Mouse (Mus musculus): Measurements from ENCODE around the gene Otc. TPM values are rescaled to one million over a fixed set of nuclear protein-coding genes. Genes with fewer than 3 reads are reported as not detected.
A peak's percentile ranks its signal among the peaks of the same experiment; 100 is the strongest.

The Otc gene
- total RNA-seq (2015; ENCODE audit: low replicate concordance): not detected in 2 replicates
- total RNA-seq (2017; ENCODE audit: low replicate concordance): not detected in 2 replicates

- no peak for ATAC-seq (replicated peaks; ENCODE audit: low FRiP score, poor library complexity, severe bottlenecking)
Observed at GRCm38 (mm10) chrX:10251852-10252504, at the start of gene Otc. Gene Otc (plus strand): TSS chrX:10252305.

GRCm38 (mm10) chrX:10205937-10206336 lies 46.2 kb upstream of the Otc start:
- no peak for ATAC-seq (replicated peaks; ENCODE audit: low FRiP score, poor library complexity, severe bottlenecking)

- 0 out of 2 replicates have a peak, but pooled peaks have one; percentile 19 for ATAC-seq (replicated peaks; ENCODE audit: low FRiP score, poor library complexity, severe bottlenecking)
Observed at GRCm38 (mm10) chrX:10215972-10216371, 36.1 kb upstream of the Otc start.

GRCm38 (mm10) chrX:10216410-10216949 lies 35.6 kb upstream of the Otc start, which contains the start of gene Rpgr:
Gene Rpgr (minus strand): TSS chrX:10216920.
- peak; percentile 99 for ATAC-seq (replicated peaks; ENCODE audit: low FRiP score, poor library complexity, severe bottlenecking)

- ATAC-seq (replicated peaks; ENCODE audit: low FRiP score, poor library complexity, severe bottlenecking): no peak
Observed at GRCm38 (mm10) chrX:10219281-10219680, 32.8 kb upstream of the Otc start.

GRCm38 (mm10) chrX:10233051-10233450 lies 19.1 kb upstream of the Otc start:
- no peak for ATAC-seq (replicated peaks; ENCODE audit: low FRiP score, poor library complexity, severe bottlenecking)

GRCm38 (mm10) chrX:10234617-10235016 lies 17.5 kb upstream of the Otc start:
- ATAC-seq (replicated peaks; ENCODE audit: low FRiP score, poor library complexity, severe bottlenecking): no peak

DNA sequence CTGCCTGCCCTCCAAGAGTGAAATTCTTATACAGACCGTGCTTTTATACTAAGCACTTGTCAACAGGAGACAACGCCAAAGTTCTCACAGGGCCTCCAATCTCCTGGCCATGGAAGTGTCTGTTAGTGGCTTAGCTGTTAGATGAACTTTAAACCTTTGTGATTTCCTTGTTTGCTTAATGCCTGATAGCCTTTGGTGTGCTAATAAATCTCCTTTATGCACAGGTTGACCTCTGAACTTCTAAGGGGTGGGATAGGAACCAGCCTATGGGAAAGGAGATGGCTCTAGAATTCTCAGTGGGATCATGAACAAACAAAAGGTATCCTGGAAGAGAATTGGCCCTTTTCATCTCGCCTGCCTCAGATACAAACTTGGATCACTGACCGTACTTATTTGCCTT lies 12.6 kb upstream of the Otc start:
- no peak for ATAC-seq (replicated peaks; ENCODE audit: low FRiP score, poor library complexity, severe bottlenecking)

DNA sequence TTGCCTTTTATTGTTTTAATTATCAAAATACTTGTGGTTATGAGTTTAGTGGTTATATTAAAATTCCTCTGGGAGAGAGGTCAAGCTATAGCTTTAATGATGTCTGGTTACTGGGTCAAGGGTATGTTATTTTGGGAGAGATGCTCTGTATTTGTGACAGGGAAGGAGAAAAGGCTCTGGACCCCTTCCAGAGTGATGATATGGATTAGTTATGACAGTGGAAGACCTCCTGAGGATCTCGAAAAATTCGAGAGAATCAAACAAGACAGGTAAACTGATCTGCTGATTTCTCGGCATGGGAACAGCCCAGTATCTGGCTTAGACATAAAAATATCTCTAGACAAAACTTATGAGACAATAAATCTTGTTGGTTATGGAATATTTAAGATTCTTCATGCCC lies 8.2 kb upstream of the Otc start:
- no peak for ATAC-seq (replicated peaks; ENCODE audit: low FRiP score, poor library complexity, severe bottlenecking)

GRCm38 (mm10) chrX:10251357-10251756 lies 748 bp upstream of the Otc start:
- no peak for ATAC-seq (replicated peaks; ENCODE audit: low FRiP score, poor library complexity, severe bottlenecking)

DNA sequence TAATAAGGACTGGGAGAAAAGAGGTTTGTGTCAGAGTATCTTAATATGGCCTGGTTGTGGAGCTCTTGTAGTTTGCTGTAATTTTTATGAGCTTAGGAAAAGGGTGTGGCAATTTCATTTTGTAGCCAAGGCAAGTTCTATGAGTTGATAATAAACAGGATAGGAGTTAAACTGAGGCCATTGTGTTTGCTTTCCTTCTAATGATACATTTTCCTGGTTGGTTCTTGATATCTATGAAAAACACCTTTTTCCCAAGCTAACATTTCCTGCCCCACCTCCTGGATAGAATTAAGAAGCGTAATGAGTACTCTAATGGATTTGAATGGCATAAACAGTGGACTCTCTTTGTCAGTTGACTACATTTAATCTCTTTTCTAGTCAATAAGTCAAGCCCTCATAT lies 5.7 kb downstream of the Otc start:
- ATAC-seq (replicated peaks; ENCODE audit: low FRiP score, poor library complexity, severe bottlenecking): no peak

DNA sequence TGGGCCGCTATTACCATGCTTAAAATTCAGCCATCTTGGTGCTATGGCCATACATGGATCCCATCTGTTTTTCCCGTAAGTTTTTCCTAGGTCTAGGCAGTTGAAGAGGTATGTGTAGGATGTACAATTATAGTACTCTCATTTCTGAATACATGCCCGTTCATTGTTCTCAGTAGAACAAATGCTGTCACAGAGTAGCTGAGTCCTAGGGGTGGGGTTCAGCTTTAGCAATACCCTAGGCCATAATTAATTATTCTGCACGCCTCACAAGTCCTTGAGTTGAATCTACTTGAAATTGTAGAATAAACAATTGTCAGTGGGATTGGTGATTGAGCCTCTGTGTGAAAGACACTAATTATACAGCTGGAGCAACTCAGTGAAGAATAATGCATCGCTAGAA lies 6.2 kb downstream of the Otc start:
- no peak for ATAC-seq (replicated peaks; ENCODE audit: low FRiP score, poor library complexity, severe bottlenecking)

GRCm38 (mm10) chrX:10268308-10268707 lies 16.2 kb downstream of the Otc start:
- no peak for ATAC-seq (replicated peaks; ENCODE audit: low FRiP score, poor library complexity, severe bottlenecking)

DNA sequence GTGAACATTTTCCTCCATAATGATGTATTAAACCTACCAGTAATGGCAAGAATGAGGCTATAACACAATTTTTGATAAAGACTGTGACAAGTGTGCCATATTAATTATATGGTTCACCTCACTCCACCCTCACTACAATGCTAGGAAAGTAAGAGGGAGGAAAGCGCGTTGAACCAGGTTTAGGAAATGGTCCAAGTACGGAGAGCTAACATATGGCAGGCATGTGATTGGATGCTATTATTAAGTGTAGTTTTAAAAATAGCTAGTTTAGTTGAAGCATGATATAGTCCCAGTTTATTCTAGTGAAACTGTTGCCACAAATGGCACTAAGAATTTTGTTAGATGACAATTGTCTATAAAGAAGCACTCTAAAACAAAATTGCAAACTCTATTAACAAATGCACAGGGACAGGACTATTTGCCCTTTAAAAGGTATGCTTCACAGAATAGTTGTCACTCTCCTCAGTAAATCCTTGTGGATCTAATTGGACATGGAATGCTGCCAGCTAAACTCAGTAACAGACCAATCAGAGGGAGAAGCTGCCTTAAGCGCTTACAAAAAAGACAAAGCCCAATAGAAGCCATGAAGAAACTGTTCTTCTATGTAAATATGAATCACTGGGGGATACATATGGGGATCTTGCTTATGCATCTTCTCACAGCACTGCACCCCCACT lies 16.8 kb downstream of the Otc start:
- no peak for ATAC-seq (replicated peaks; ENCODE audit: low FRiP score, poor library complexity, severe bottlenecking)

DNA sequence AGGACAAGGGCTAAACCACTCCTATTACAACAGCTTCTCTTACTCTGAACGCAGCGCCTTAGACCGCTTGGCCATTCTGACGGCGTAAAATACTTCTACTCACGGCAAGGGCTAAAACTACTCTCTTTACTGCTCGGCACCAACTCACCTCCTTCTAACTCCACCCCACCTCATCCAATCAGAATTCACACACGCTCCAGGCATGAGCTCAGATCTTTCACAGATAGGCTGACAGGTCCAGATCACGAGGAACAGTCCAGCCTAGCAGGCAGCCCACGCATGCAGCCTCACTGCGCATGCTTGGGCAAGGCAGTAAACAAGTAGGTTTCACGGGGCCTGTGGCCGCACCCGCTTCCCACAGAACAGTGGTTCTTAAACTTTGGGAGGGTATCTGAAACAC lies 45.2 kb downstream of the Otc start:
- no peak for ATAC-seq (replicated peaks; ENCODE audit: low FRiP score, poor library complexity, severe bottlenecking)

- ATAC-seq (replicated peaks; ENCODE audit: low FRiP score, poor library complexity, severe bottlenecking): no peak
Observed at GRCm38 (mm10) chrX:10318176-10318575, 66.1 kb downstream of the Otc start.

DNA sequence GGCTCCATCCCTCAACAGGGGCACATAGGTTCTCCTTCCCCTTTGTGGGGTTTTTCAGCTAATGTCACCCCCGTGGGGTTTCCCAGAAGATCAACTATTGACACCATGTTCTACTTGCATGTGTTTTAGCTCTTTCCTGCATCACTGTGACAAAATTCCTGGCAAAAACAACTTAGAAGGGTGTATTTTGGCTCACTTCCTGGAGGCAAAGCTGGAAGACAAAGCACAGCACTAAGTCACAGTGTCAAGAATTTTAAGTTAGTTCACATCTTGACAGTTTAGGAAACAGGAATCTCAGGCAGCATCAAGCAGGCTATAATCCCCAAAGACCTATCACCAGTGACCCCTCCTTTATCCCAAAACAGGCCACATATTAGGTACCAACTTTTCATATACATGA lies 78.1 kb downstream of the Otc start:
- ATAC-seq (replicated peaks; ENCODE audit: low FRiP score, poor library complexity, severe bottlenecking): no peak

DNA sequence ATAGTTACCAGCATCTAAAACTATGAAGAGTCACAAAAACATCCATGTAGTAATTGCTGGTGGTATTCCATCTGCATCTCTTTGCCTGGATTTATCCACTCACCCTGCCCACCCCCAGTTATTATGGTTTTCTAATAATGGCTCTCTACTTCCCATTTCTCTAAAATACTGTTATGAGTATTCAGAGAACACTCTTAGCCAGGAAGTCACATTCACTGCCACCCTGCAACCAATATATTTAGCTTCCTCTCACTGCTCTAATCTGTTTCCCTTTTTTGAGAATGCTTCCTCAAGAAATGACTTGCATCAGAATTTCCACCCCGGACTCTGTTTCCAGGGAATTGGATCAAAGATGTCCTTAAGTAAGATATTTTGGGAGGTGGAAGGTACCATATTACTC lies 79.6 kb downstream of the Otc start:
- ATAC-seq (replicated peaks; ENCODE audit: low FRiP score, poor library complexity, severe bottlenecking): no peak

DNA sequence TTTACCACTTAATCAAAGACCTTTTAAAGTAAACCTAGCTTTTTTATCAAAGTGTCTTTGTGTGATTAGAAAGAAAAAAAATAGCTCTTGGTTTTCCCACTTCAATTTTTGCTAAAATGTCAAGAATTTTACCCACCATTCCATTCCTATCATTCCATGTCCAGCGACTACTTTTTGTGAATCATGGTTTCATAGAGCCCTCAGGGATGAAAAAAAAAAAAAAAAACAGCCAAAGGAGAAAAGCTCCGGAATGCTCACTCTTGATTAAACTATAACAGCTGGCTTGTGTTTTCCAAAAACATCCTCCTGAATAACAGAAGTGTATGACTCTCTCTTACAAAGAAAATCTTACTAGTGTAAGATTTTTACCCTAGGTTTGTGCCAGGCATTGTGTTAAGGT lies 84.7 kb downstream of the Otc start:
- ATAC-seq (replicated peaks; ENCODE audit: low FRiP score, poor library complexity, severe bottlenecking): no peak

GRCm38 (mm10) chrX:10355867-10356266 lies 103.8 kb downstream of the Otc start:
- ATAC-seq (replicated peaks; ENCODE audit: low FRiP score, poor library complexity, severe bottlenecking): no peak

Data from erythroblast, adult 5-6 weeks (primary cell).